Mouse (Mus musculus) hindbrain, embryonic 10.5 days (tissue): ENCODE data around the gene Dnaaf3. TPM values are rescaled to one million over a fixed set of nuclear protein-coding genes. Genes with fewer than 3 reads are reported as not detected.

Experiments
- DNase-seq: peaks from one replicate; pipeline ENCODE4 v3.0.0-alpha.2; 2017; ENCODE audit warnings: low spot score
- H3K27ac ChIP-seq: fragments of 300-500 bp; sonication (generic); 2 replicates; pipeline ENCODE4 v1.5.1; 2016; ENCODE audit warnings: mild to moderate bottlenecking, moderate library complexity
- H3K27me3 ChIP-seq: fragments of 300-500 bp; sonication (generic); 2 replicates; pipeline ENCODE4 v1.6.1; 2016; ENCODE audit warnings: mild to moderate bottlenecking; ENCODE audit not compliant: poor library complexity, insufficient read depth, severe bottlenecking
- H3K36me3 ChIP-seq: fragments of 300-500 bp; sonication (generic); 2 replicates; pipeline ENCODE4 v1.6.1; 2016; ENCODE audit warnings: mild to moderate bottlenecking, moderate library complexity
- H3K4me1 ChIP-seq: fragments of 300-500 bp; sonication (generic); replicated peaks from 2 replicates; pipeline ENCODE4 v1.6.1; 2016; ENCODE audit warnings: mild to moderate bottlenecking
- H3K4me3 ChIP-seq: fragments of 300-500 bp; sonication (generic); 2 replicates; pipeline ENCODE4 v1.5.1; 2016; ENCODE audit warnings: mild to moderate bottlenecking, moderate library complexity
- H3K9me3 ChIP-seq: fragments of 300-500 bp; sonication (generic); 2 replicates; pipeline ENCODE4 v1.6.1; 2016; ENCODE audit warnings: mild to moderate bottlenecking, moderate library complexity
- WGBS: fragments of 180-500 bp; shearing (Covaris S2); methylation state at CpG from one replicate; pipeline ENCODE4 v1.1.7; 2016; 5-methylcytosine and 5-hydroxymethylcytosine counted together
- polyA plus RNA-seq: library from polyadenylated mRNA; unstranded; fragments of >200 nt; fragmentation: Nextera tagmentation; extraction: Ambion mirVana; gene quantifications from 2 replicates; pipeline ENCODE4 v1.2.1, GENCODE M21; 2016

Gene Dnaaf3
- polyA plus RNA-seq, 1 experiment from 2014 or later = 2.9 TPM

DNA sequence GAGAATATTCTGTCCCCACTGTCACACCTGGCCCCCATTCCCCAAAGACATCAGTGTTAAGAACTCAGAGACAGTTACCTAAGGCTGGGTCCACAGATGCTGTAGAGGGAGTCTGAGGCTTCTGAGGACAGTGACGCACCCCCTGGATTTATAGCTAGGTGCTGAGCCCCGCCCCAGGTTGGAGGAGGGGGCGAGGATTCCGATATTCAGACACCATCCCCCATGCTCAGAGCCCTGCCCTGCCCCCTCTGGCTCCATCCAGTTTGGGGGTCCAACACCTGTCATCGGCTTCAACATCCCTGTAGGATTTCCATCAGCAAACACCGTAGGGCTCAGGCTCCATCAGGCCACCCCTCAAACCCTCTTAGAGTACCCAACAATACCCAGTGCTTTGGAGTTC, 16.4 kb downstream of the Dnaaf3 start:
- Histone ChIP-seq H3K27ac (peak overlapping the region; percentile 62), H3K27me3 (peaks cover 16% of the 10 kb centered on the region), H3K36me3 (no peaks in the 10 kb centered on the region), H3K9me3 (no peaks in the 10 kb centered on the region), H3K4me3 (no peak overlapping the region), H3K4me1 (peaks cover 26% of the 10 kb centered on the region)
- DNase-seq = no peak
- WGBS = 67% methylated on average over 6 of the region's 6 CpGs

DNA sequence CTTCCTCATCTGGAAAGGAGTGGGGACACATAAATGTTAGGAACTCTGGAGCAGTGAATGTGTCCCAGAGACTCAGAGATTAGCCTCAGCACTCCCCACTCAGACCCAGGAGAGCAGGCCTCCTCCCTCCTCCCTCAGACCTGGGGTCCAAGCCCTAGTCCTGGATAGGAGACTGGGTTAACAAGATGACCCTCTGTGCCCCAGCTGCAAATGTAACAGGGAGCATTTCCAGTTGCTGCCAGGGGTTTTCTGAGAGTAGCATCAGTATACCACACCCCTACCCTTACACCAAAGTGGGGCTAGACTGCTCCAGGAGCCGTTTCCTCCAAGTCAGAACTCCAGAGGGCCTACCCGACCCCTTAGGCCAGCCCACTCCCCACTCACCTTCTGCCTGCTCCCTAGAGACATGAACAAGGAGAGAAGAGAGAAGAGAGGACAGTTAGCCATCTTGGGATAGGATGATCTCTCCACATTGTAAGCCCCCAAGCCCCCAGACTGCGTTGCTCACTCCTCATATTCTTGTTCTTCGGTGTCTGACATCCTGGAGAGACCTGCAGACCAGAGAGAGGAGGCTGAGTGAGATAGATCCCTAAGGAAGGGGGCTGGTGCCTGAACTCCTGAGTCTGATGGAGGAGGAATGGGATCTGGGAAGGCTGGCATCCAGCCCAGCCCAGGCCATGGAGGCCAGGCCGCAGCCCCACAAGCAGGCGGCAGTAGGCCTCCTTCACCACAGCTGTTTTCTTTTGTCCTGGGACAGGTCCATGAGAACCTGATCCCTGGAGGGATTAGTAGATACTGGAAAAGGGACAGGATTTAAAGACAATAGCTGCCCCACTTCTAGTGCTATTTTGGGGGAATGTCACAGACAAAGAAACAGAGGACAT, 18.2 kb downstream of the Dnaaf3 start:
- 65% methylated on average over 6 of the region's 6 CpGs for WGBS
- H3K4me1 ChIP-seq = peaks cover 32% of the 10 kb centered on the region
- H3K27ac ChIP-seq = 0 out of 2 replicates have a peak overlapping the region, but pooled peaks have one; percentile 1
- no peak overlapping the region for H3K4me3 ChIP-seq
- H3K27me3 ChIP-seq = peaks cover 10% of the 10 kb centered on the region; the same call in 1 of the 2 replicates
- DNase-seq = no peak
- no peaks in the 10 kb centered on the region for H3K9me3 ChIP-seq
- H3K36me3 ChIP-seq = no peaks in the 10 kb centered on the region

DNA sequence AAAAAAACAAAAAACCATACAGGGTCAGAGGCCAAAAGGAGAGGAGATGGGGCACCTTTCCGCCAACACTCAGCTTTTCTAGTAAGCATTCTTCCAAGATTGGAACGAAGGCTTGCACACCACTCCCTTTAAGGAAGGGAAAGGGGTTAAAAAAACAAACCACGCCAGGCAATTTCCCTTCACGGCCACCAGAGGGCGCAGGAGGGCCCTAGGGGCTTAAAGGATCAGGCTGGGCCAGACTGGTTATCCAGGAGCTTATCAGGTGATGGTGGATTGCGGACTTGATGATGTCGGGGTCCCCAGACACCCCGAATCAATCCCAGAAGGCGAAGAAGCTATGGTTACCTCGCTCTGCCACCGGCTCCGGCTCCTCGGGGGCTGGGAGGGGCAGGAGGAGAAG, 19.0 kb downstream of the Dnaaf3 start:
- Histone ChIP-seq H3K27ac (no peak overlapping the region), H3K27me3 (peaks cover 16% of the 10 kb centered on the region), H3K9me3 (peaks cover 2% of the 10 kb centered on the region; the same call in 1 of the 2 replicates), H3K4me1 (peaks cover 32% of the 10 kb centered on the region), H3K4me3 (no peak overlapping the region), H3K36me3 (no peaks in the 10 kb centered on the region)
- peak; percentile 47 for DNase-seq
- WGBS = 34% methylated on average over 13 of the region's 13 CpGs

DNA sequence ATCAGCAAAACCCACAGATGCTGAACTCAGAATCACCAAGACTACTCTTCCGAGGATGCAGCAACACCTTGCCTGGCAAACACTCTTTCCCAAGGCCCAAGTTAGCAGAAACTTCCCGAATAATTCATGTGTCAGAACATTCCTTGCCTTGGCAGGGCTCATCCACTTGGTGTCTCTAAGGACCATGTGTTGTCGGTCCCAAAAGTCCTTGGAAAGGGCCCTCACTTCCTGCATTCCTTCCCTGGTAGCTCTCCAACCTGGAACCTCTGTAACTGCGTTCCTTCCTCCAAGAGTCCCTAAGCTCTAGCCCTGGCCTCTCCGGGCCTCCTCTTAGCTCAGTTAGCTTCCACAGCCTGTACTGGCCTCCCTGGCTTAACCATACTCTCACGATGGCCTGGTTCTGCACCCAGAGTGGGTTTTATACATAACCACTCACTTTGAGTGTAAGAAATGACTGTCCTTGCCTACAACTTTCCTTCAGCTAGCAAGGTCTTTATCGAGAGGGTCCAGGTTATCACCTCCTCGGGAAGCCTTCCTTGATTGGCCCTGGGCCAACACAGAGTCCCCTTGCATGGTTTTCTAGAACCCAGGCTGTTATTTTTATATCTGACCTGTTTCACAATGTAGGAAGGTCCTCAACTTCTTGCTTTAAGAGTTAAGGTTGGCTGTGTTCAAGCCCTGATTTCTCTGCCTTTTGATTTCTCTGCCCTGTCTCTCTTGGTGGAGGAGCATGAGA, 20.6 kb downstream of the Dnaaf3 start:
- H3K4me1 ChIP-seq = peaks cover 31% of the 10 kb centered on the region
- no peak for DNase-seq
- H3K36me3 ChIP-seq = no peaks in the 10 kb centered on the region
- H3K9me3 ChIP-seq = peaks cover 7% of the 10 kb centered on the region; the same call in 1 of the 2 replicates
- H3K4me3 ChIP-seq = no peak overlapping the region
- H3K27me3 ChIP-seq = peaks cover 16% of the 10 kb centered on the region
- WGBS = 83% methylated on average over 8 of the region's 8 CpGs
- H3K27ac ChIP-seq = no peak overlapping the region

DNA sequence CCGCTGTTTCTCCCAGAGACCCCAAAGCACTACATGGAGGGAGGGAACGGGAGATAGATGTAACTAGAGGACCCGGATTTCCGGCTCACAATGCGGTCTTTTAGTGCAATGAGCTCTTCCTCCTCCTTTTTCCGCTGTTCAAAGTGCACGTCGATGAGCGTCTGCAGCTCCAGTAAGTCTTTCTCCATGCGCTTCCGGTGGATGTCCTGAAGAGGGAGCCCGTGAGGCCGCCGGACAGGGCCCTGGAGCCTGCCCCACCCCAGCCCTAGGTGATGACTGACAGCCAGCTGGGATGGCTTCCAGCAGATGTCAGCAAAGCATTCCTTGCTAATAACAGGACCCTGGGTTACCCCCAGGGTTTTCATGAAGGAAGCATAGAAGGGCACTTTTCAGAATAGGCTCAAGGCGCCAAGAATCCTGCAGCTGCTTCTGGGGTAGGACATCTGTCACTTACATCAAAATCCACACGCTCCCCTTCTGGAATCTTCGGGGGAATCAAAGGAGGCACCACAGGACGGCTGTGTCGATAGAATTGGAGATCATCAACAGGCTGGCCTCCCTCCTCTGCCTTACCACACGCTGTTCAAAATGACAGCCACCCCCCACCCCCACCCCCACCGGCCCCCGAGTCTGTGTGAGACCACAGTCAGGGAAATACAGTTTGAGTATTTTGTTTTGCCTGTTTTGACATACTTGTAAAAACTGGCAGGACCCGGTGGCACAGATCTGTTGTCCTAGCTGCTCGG, 22.2 kb downstream of the Dnaaf3 start:
- peaks cover 16% of the 10 kb centered on the region for H3K27me3 ChIP-seq
- peaks cover 7% of the 10 kb centered on the region; the same call in 1 of the 2 replicates for H3K9me3 ChIP-seq
- peaks cover 19% of the 10 kb centered on the region for H3K4me1 ChIP-seq
- no peaks in the 10 kb centered on the region for H3K36me3 ChIP-seq
- peak; percentile 86 for DNase-seq
- WGBS = 14% methylated on average over 24 of the region's 24 CpGs
- peak overlapping the region; percentile 50; the same call in 1 of the 2 replicates for H3K27ac ChIP-seq
- 0 out of 2 replicates have a peak overlapping the region, but pooled peaks have one; percentile 13 for H3K4me3 ChIP-seq

DNA sequence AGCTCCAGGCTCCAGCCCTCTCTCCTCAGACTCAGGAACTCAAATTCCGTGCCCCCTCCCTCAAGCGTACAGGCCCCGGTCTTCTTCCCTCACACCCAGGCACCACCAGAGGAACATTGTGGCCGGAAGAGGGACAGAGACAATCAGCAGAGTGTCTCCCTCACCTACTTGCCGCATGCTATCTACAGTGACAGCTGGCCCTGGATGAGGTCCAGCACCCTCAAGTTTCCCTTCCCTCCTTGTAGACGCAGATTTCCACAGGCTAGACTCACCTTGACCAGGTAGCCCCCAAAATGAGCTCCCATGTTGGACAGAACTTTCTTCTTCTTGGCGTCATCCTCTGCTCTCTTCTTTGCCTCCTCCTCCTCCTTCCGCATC, 23.5 kb downstream of the Dnaaf3 start:
- peaks cover 21% of the 10 kb centered on the region for H3K4me1 ChIP-seq
- H3K4me3 ChIP-seq = no peak overlapping the region
- no peak for DNase-seq
- WGBS = 86% methylated on average over 8 of the region's 8 CpGs
- peaks cover 7% of the 10 kb centered on the region; the same call in 1 of the 2 replicates for H3K9me3 ChIP-seq
- H3K27me3 ChIP-seq = peaks cover 16% of the 10 kb centered on the region
- no peak overlapping the region for H3K27ac ChIP-seq
- no peaks in the 10 kb centered on the region for H3K36me3 ChIP-seq

DNA sequence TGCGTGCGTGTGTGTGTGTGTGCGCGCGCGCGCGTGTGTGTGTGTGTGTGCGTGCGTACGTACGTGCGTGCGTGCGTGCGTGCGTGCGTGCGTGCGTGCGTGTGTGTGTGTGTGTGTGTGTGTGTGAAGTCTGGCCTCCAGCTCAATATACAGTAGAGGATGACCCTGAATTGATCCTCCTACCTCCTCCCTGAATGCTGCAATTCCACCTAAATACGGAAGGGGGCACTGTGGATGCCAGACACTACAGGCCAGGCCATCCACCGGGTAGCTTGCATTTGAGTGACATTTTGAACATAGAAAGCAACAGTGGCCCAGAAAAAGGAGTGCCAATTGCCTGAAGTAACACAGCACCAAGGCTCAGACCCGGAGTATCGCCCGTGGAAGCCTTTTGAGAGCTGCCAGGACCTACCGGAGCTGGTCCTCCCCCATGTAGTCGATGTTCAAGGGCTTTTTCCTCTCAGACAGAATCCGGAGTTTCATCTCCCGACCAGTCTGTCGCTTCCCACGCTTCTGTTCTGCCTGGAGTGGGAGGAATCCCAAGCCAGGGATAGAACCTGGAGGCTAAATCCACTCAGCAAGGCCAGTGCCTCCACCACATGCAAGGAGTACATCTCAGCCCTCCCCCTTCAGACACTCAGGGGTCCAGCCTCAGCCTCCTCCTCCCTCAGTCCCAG, 24.1 kb downstream of the Dnaaf3 start:
- H3K27ac ChIP-seq = no peak overlapping the region
- H3K4me1 ChIP-seq = peaks cover 21% of the 10 kb centered on the region
- 64% methylated on average over 32 of the region's 32 CpGs for WGBS
- H3K9me3 ChIP-seq = peaks cover 7% of the 10 kb centered on the region; the same call in 1 of the 2 replicates
- no peak overlapping the region for H3K4me3 ChIP-seq
- DNase-seq = no peak
- no peaks in the 10 kb centered on the region for H3K36me3 ChIP-seq
- H3K27me3 ChIP-seq = peaks cover 16% of the 10 kb centered on the region

DNA sequence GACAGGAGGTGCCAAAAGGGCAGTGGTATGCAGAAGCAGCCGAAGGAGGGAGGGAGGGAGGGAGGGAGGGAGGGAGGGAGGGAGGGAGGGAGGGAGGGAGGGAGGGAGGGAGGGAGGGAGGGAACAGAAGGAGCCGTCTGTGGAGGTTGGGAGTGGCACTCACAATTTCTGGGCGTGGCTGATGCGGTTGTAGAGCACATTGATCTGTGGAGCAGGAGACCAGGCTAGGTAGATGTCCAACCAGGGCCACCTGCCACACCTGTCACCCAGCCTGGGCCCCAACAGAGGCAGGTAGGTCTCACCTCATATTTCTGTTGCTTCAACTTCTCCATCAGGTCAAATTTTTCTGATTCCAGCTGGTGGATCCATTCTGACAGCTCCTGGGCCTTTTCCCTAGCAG, 25.0 kb downstream of the Dnaaf3 start:
- Histone ChIP-seq H3K27ac (no peak overlapping the region), H3K4me3 (no peak overlapping the region), H3K36me3 (no peaks in the 10 kb centered on the region), H3K27me3 (peaks cover 16% of the 10 kb centered on the region), H3K4me1 (peaks cover 26% of the 10 kb centered on the region), H3K9me3 (peaks cover 7% of the 10 kb centered on the region; the same call in 1 of the 2 replicates)
- no peak for DNase-seq
- WGBS = 65% methylated on average over 4 of the region's 4 CpGs

DNA sequence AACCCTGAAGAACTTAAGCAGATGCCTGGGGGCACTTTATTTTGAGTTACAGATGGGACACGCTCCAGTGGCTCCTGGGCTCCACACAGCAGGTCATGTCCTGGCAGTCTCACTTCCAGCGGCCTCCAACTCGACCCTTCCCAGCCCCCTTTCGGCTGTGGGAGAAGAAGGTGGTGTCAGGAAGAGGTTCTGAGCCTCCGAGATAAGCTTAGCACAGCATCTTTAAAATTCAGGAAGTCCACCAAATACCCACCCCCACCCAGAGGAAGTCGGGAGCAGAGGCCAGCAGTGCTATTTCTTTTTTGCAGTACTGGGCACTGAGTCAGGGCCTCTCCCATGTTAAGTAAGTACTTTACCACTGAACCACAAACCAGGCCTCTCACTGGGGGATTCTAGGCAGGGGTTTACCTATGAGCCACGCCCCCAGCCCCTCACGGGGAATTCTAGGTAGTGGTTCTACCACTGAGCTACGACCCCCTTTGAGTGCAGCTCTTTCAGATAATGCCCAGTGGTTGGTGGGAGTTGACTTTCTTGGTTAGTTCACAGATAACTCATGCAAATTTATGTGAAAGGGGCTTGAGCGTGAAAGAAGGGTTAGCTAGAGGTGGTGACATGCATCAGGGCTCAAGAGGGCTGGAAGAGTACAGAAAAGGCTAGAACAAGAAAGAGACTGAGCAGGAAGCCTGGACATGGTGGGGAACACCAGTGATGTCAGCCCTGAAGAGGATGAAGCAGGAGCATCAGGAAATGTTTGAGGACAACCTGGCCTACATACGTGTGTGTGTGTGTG, 27.4 kb downstream of the Dnaaf3 start:
- peaks cover 7% of the 10 kb centered on the region; the same call in 1 of the 2 replicates for H3K9me3 ChIP-seq
- peaks cover 27% of the 10 kb centered on the region for H3K4me1 ChIP-seq
- DNase-seq = no peak
- 56% methylated on average over 11 of the region's 11 CpGs for WGBS
- H3K27ac ChIP-seq = no peak overlapping the region
- no peaks in the 10 kb centered on the region for H3K36me3 ChIP-seq
- H3K4me3 ChIP-seq = no peak overlapping the region
- peaks cover 12% of the 10 kb centered on the region for H3K27me3 ChIP-seq

DNA sequence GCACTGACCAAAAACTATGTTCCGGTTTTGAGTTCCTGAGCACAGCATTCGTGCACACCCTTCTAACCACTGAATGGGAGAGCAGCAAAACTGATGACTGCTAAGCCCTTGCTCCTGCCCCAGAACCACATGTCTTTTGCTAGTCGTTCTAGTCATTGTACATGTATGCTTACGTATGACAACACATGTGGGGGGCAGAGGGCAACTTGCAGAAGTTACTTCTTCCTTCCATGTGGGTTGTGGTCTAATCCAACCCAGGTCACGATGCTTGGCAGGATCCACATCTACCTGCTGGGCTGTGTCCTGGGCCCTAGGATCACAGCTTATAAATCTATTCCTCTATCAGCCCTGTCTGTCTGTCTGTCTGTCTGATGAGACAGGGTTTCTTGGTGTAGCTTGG, 28.4 kb downstream of the Dnaaf3 start:
- 84% methylated on average over 5 of the region's 5 CpGs for WGBS
- peaks cover 4% of the 10 kb centered on the region for H3K27me3 ChIP-seq
- peaks cover 7% of the 10 kb centered on the region; the same call in 1 of the 2 replicates for H3K9me3 ChIP-seq
- H3K4me1 ChIP-seq = peaks cover 35% of the 10 kb centered on the region
- DNase-seq = no peak
- no peak overlapping the region for H3K27ac ChIP-seq
- H3K36me3 ChIP-seq = 0 out of 2 replicates have a peak, but pooled peaks cover 5% of the 10 kb centered on the region
- H3K4me3 ChIP-seq = no peak overlapping the region

DNA sequence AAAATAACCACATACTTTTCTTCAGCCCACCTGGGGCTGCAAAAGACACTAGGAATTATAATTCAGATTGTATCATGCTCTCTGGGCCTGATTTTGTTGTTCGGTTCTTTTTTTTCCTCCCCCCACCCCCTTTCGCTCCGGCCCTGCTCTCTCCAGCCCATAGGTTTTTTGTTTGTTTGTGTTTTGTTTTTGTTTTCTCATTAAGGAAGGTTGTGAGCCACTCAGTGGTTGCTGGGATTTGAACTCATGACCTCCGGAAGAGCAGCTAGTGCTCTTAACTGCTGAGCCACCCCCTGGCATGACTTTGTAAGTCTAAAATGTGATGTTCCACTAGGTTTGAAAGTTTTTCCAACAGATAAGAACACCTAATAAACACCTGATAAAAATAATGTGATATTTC, 29.2 kb downstream of the Dnaaf3 start:
- 82% methylated on average over 4 of the region's 4 CpGs for WGBS
- peaks cover 4% of the 10 kb centered on the region; the same call in 1 of the 2 replicates for H3K9me3 ChIP-seq
- H3K27me3 ChIP-seq = no peaks in the 10 kb centered on the region
- H3K4me1 ChIP-seq = peaks cover 42% of the 10 kb centered on the region
- no peak overlapping the region for H3K27ac ChIP-seq
- H3K36me3 ChIP-seq = 0 out of 2 replicates have a peak, but pooled peaks cover 5% of the 10 kb centered on the region
- no peak overlapping the region for H3K4me3 ChIP-seq
- no peak for DNase-seq
